Mouse (Mus musculus) hindbrain, embryonic 11.5 days (tissue): Measurements from ENCODE around the gene Klrc2. TPM values are rescaled to one million over a fixed set of nuclear protein-coding genes. Genes with fewer than 3 reads are reported as not detected.

Experiments used
- ATAC-seq: fragments of 200-750 bp; cut with Nextera tagmentation; 2 replicates; pipeline ENCODE4 v1.8.0; 2017; ENCODE audit warnings: mild to moderate bottlenecking, moderate TSS enrichment, moderate library complexity; ENCODE audit not compliant: low FRiP score
- DNase-seq: peaks from one replicate; pipeline ENCODE4 v3.0.0-alpha.2; 2015; ENCODE audit warnings: low spot score
- H3K27ac ChIP-seq: fragments of 300-500 bp; sonication (generic); 2 replicates; pipeline ENCODE4 v1.5.1; 2014; ENCODE audit warnings: mild to moderate bottlenecking, low read depth, low read length
- H3K27me3 ChIP-seq: fragments of 300-500 bp; sonication (generic); 2 replicates; pipeline ENCODE4 v1.6.1; 2014; ENCODE audit warnings: mild to moderate bottlenecking, low read length, moderate library complexity, mixed read lengths; ENCODE audit not compliant: control insufficient read depth, insufficient read depth
- H3K36me3 ChIP-seq: fragments of 300-500 bp; sonication (generic); 2 replicates; pipeline ENCODE4 v1.6.1; 2014; ENCODE audit warnings: mild to moderate bottlenecking, low read length, moderate library complexity, mixed read lengths; ENCODE audit not compliant: control insufficient read depth, insufficient read depth
- H3K4me1 ChIP-seq: fragments of 300-500 bp; sonication (generic); replicated peaks from 2 replicates; pipeline ENCODE4 v1.6.1; 2014; ENCODE audit warnings: low read length, mixed read lengths; ENCODE audit not compliant: control insufficient read depth, insufficient read depth
- H3K4me2 ChIP-seq: fragments of 300-500 bp; sonication (generic); replicated peaks from 2 replicates; pipeline ENCODE4 v1.6.1; 2014; ENCODE audit warnings: mild to moderate bottlenecking, low read depth, low read length
- H3K4me3 ChIP-seq: fragments of 300-500 bp; sonication (generic); 2 replicates; pipeline ENCODE4 v1.5.1; 2014; ENCODE audit warnings: low read depth, low read length
- H3K9ac ChIP-seq: fragments of 300-500 bp; sonication (generic); 2 replicates; pipeline ENCODE4 v1.6.1; 2014; ENCODE audit warnings: low read depth, low read length
- H3K9me3 ChIP-seq: fragments of 300-500 bp; sonication (generic); 2 replicates; pipeline ENCODE4 v1.6.1; 2016; ENCODE audit warnings: low read length; ENCODE audit not compliant: control insufficient read depth
- polyA plus RNA-seq: library from polyadenylated mRNA; unstranded; fragments of >200 nt; fragmentation: Nextera tagmentation; extraction: Ambion mirVana; gene quantifications from 2 replicates; pipeline ENCODE4 v1.2.1, GENCODE M21; 2014

Gene Klrc2
- polyA plus RNA-seq, 1 experiment from 2014 or later = not detected

DNA sequence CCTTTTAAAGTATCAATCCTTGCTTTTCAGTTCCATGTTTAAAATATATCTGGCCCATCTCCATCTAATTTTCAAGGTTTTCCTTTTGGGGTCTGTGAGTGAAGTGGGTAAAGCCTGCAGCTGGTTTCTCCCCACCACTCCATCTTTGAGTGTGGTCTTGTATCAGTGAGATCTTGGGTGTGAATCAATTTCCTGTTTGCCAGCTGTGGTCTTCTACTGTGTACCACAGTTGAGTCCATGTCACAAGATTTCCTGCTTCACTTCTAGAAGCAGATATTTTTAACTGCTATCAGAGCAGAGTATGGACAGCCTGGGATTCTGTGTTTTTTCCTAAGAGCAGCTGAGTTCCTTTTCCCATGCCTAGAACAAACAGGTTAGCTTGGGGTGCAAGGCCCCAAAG lies 52.1 kb downstream of the Klrc2 start:
- Histone ChIP-seq H3K36me3 (no peaks in the 10 kb centered on the region), H3K4me2 (no peak overlapping the region), H3K9me3 (no peaks in the 10 kb centered on the region), H3K27me3 (no peaks in the 10 kb centered on the region), H3K27ac (no peak overlapping the region), H3K9ac (no peak overlapping the region), H3K4me1 (no peaks in the 10 kb centered on the region), H3K4me3 (no peak overlapping the region)
- ATAC-seq = no peak
- DNase-seq = no peak

Other genes starting within 250 kb of the Klrc2 start
- 1.3 and 1.4 TPM in 2 replicates for gene Clec1a, start 208.7 kb downstream of the Klrc2 start, polyA plus RNA-seq
- 0.14 TPM in 1 of 2 replicates, not detected in the other for gene Olr1, start 153.5 kb downstream of the Klrc2 start, polyA plus RNA-seq
- not detected in 2 replicates for gene Tmem52b, start 148.1 kb downstream of the Klrc2 start, polyA plus RNA-seq
- gene Gabarapl1, start 127.5 kb downstream of the Klrc2 start, polyA plus RNA-seq = 22.7 and 26.7 TPM in 2 replicates
- 0.11 TPM in 1 of 2 replicates, not detected in the other for gene Klre1, start 82.8 kb downstream of the Klrc2 start, polyA plus RNA-seq
- not detected in 2 replicates for gene Klrd1, start 68.9 kb downstream of the Klrc2 start, polyA plus RNA-seq
- gene Klrk1, start 36.8 kb downstream of the Klrc2 start, polyA plus RNA-seq = 0.25 and 0.28 TPM in 2 replicates
- gene Klrc3, start 17.4 kb downstream of the Klrc2 start, polyA plus RNA-seq = not detected in 2 replicates
- not detected in 2 replicates for gene Klrc1, start 18.3 kb upstream of the Klrc2 start, polyA plus RNA-seq
- gene Klri1, start 56.4 kb upstream of the Klrc2 start, polyA plus RNA-seq = not detected in 2 replicates
- gene Klri2, start 79.8 kb upstream of the Klrc2 start, polyA plus RNA-seq = not detected in 2 replicates
- not detected in 2 replicates for gene Gm156, start 123.6 kb upstream of the Klrc2 start, polyA plus RNA-seq
- gene Gm17631, start 202.0 kb upstream of the Klrc2 start, polyA plus RNA-seq = not detected in 2 replicates
- gene Klra17, start 216.0 kb upstream of the Klrc2 start, polyA plus RNA-seq = not detected in 2 replicates